Mouse (Mus musculus): ENCODE results near the gene Scn2a. TPM values are rescaled to one million over a fixed set of nuclear protein-coding genes. Genes with fewer than 3 reads are reported as not detected.
"Not testable (repeated sequence)": the region's sequence is repeated elsewhere in the genome, so short reads cannot be mapped to it uniquely, and the experiment has no call there.

Gene Scn2a
- total RNA-seq, 2 experiments from 2014 or later: 299 to 321 TPM

DNA sequence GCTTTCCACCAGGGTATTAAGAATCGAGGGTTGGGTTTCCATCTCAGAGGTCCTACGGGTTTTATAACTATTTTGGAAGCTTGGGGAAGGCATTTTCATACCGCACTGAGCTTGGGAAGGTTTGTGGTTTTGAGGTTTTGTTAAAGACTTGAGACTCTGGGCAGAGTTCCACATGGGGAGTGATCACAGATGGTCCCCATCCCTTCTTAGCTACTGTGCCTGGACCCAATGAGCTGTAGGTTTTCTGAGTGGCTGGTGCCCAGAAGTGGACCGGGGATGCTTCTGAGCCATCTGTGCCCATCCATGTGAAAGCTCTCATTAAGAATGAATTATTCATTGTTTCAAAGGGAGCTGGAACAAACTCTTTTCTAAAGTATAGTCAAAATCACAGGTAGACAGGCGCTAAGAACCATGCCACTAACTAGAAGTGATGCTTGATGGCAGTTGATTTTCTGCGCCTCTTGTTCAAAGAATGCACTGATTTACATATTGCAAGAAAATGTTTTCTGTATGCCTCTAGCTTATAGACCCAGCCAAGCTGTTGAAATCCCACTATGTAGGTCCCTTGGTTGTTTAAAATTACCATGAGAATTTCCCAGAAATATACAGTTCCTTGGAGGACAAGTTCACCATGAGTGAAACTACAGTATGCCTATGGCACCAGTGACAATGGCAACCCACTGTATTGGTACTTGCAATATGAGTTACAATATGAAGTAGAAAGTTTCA lies 70.0 kb downstream of the Scn2a start:
- peak; percentile 70 to 80 for DNase-seq (ENCODE audit: low spot score in 2 of 2)
- intact Hi-C loops (cut with DNase I): no loop called here

DNA sequence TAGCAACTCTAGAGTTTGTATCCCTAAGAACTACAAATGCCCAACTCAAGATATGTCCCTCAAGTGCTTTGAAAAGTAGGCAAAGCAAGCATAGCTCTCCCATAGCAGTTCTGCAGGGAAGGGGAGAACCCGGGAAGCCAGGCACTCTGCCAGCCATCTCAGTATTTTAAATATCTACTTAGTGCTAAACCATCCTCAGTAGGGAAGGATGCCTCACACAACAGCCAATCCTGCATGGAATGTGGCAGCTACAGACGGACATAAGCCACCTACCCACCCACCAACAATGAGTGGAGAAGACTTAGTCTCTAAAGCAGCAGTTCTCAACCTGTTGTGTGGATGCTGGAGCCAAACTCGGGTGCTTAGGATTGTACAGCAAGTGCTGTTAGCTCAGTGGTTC lies 73.9 kb downstream of the Scn2a start:
- intact Hi-C loops (cut with DNase I): no loop called here
- DNase-seq (ENCODE audit: low spot score in 2 of 2): no peak

DNA sequence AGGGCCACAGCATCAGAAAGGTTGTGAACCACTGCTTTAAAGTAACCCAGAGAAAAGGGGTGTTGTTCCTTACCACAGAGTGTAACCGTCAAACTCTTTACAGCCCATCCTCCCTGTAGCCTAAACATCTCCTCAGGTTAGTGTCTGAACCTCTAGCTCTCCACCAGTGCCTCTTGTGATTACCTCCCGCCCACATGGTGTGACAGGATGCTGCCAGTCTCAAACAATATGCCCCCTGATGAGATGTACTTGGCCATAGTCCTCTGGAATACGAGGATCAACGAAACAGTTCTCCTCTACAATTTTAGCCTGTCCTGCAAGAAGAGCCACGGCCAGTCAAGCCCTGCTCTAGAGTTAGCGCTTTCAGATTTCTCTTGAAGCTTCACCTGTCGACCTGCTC lies 74.5 kb downstream of the Scn2a start:
- no peak for DNase-seq (ENCODE audit: low spot score in 2 of 2)
- intact Hi-C loops (cut with DNase I): no loop called here

DNA sequence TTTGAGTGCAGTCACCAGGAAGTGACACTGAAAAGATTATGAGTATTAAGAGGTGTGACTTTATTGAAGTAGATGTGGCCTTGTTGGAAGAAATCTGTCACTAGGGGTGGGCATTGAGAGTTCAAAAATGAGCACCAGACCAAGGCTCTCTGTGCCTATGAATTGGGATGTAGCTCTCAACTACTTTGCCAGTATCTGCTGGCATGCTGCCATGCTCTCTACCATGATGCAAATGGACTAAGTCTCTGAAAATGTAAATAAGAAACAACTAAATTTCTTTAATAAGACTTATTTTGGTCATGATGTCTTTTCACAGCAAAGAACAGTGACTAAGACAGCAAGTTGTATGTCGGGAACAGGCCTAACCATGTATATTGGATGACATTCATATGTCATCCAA lies 79.7 kb downstream of the Scn2a start:
- intact Hi-C loops (cut with DNase I): loop anchor here (5.0 kb wide), 1 partner anchor 78 kb away; the partner anchor contains the start of gene Scn2a
- no peak for DNase-seq (ENCODE audit: low spot score in 2 of 2)

DNA sequence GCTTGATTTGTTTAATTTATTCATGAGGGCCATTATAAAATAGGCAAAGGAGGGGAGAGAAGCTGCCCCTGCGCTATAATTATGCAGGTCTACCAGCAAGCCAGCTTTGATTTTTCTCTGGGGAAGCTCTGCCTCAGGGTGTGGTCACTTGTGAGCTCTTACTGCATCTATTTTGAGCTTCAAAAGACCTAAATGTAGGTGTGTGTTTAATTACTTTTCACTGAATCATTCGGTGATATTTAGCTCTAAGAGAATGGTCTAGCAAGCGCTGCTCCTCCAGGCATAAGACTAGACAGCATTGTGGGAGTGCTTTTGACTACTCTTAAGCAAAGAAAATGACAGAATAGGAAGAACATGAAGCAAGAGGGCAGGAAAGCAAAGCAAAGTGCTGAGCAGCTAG lies 80.6 kb downstream of the Scn2a start:
- no peak for DNase-seq (ENCODE audit: low spot score in 2 of 2)
- intact Hi-C loops (cut with DNase I): loop anchor here (5.0 kb wide), 1 partner anchor 79 kb away; the partner anchor contains the start of gene Scn2a

DNA sequence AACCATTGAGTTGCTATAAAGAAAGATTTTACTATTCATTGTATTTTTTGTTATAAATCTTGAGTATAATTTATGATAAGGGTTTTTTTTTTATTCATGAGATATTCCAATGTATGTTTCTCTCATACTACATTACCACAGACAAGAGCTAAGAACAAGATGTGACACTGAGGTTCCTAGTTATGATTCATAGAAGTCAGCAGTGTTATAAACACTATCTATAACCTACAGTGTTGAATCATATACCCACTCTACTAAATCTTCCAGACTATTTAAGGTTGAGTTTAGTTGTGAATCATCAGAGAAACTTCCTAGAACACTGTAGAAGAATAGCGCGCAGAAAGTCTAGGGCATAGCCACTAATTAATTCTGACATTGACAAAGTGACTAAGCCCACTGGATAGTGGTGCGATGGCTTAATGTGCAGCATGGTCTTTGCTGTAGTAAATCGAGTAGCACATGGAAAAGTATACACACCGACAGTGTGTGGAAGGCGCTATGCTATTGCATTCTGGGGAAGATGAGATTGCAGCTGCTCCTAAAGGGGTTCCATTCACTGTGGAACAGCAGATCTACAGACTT lies 101.7 kb downstream of the Scn2a start:
- no peak for DNase-seq (ENCODE audit: low spot score in 2 of 2)
- intact Hi-C loops (cut with DNase I): no loop called here

DNA sequence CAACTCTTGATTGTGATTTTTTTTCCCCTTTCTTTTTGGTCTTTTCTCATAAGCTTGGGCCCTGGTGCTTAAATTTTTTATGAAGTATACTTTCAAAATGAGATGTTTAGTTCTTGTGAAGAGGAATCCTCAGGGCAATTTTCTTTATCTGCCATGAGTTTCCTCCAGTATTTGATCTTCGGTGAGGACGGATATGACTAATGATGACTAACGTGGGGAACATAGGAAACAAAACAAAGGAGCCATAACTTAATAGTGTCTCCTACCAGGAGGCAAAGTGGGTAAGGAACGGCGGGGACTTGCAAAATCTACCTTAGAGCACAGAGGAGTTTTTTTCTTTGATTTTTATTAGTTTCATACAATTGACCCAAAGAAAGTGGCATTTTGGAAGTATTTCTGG lies 124.8 kb downstream of the Scn2a start:
- intact Hi-C loops (cut with DNase I): no loop called here
- DNase-seq (ENCODE audit: low spot score in 2 of 2): no peak

DNA sequence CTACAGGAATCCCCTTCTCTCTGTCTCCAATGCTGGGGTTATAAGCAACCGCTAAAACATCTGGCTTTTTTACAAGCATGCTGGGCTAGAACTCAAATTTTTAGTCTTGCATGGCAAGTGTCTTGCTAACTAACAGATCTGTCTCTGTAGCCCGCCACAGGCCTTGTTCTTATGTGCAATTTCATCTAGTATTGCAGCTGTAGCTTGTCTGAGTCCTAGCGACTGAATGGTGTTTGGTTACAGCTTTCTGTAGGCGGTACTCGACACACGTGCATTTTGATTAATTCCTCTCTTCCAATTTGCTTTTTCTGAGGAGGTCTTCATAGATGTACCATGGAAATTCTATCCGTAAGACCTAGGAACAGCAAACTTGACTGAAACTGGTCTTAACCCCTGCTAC lies 161.9 kb downstream of the Scn2a start:
- intact Hi-C loops (cut with DNase I): loop anchor here (10.0 kb wide), 1 partner anchor 388 kb away; no protein-coding TSS in a partner anchor

DNA sequence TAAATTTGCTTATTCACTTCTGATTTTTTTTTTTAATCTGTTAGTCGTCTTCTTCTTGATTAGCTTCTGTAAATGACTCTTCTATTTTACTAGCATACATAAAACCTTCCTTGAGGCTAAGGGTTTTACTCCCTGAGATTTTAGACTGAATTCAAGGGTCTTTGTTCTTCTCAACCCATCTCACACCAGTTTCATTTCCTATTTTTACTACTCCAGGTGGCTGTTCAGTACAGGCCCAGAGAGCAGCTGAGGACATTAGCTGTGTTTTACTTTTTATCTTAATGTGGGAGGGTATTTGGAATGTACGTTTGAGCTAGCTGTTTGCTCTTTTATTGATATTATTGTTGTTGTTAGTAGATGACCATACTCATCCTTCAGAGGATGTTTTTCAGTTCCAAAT lies 162.8 kb downstream of the Scn2a start:
- intact Hi-C loops (cut with DNase I): loop anchor here (10.0 kb wide), 1 partner anchor 389 kb away; no protein-coding TSS in a partner anchor
- no peak for DNase-seq (ENCODE audit: low spot score in 2 of 2)

More for the DNA sequence above, 161.9 kb downstream of the Scn2a start:
- DNase-seq (ENCODE audit: low spot score in 2 of 2): no peak

DNA sequence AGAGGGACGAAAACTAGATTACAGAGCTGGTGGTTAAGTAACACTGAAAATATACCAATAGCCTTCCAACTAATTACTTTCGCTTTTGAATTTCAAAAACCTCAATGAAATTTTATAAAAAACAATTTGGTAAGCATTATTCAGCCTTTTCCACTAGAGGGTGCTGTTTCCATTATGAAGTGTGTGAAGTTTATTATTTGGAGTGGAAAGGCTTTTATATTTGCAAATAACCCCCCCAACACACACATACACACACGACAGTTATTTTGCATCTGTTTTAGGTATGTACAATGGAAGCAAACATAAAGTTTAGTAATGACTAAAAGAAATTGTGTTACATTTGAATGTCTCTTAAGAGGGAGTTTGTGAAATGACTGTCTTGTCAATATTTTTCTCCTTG lies 171.9 kb downstream of the Scn2a start:
- intact Hi-C loops (cut with DNase I): loop anchor here (1.0 to 5.0 kb wide), 3 partner anchors 54 to 392 kb away; no protein-coding TSS in a partner anchor
- no peak for DNase-seq (ENCODE audit: low spot score in 2 of 2)

DNA sequence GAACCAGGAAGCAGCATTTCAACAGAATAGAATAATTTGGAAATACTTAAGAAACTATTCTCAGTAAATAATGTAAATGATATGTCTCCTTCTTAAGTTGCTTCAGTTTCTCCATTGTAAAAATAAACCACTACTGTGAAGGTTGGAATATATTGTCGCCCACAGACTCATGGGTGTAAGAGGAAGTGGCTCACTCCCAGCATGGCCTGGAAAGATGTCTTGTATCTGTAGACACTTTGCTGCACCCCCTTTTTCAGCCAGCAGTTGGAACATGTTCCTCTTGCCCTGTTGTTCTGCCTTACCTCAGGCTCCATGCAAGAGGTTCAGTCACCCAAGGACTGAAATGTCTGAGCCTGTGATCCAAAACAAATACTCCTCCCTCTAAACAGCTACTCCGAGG lies 173.0 kb downstream of the Scn2a start:
- peak; percentile 5 to 14 for DNase-seq (ENCODE audit: low spot score in 2 of 2)
- intact Hi-C loops (cut with DNase I): loop anchor here (2.0 to 5.0 kb wide), 2 partner anchors 249 to 391 kb away; no protein-coding TSS in a partner anchor

DNA sequence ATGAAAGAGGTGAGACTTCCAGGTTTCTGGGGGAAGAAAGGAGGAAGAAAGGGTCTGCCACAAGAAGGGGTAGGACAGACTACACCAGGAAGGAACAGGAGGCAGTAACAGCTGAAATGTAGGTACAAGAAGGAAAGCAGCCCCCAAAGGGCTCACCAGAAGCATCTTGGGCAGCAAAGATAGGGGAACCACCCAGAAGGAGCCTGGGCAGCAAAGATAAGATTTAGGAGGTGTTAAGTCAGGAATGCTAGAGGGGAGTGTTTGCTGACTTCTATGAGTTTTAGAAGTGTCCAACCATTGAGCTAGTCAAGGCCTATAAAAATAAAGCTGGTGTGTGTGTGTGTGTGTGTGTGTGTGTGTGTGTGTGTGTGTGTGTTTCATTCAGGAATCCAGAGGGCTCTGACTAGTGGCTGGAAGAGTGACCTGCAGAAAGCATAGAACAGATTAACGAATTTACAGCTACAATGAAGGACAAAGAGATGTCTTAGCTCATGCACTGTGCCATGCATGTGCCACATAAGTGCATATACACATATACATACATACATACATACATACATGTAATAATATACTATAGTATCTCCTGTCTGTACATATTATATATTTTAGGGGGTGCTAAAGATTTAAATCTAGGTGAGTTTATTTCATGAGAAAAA lies 180.6 kb downstream of the Scn2a start:
- intact Hi-C loops (cut with DNase I): no loop called here
- no peak for DNase-seq (ENCODE audit: low spot score in 2 of 2)

DNA sequence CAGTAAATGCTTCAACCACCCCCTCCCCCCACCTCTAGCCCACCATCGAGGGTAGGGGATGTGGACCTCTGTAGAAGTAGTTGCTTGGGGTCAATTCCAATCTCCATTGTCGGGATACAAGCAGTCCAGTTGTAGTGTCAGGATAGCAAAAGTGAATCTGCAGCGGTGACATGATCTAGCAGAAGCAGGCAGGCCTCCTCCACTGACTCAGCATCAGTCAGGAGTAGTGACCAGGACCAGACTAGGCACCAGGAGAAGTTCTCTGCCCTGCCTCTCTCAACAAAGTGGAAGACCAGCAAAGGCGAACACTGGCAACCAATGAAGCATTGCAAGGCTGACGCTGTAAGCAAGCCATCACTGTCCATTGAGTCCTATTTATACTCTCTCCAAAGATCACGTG lies 186.0 kb downstream of the Scn2a start:
- intact Hi-C loops (cut with DNase I): no loop called here

DNA sequence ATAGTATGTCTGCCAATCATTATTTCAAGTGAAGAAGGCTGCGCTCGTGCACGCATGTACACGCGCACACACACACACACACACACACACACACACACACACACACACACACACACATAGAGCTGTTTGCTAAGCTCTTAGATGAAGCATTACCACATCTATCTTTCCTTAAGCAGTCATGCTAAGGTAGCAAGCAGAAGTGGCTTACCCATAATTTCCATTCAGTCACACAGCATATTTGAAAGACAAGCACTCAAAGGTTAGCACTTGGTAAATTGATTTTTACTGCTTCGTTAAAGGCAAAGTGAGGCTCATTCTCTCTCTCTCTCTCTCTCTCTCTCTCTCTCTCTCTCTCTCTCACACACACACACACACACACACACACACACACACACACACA lies 190.6 kb downstream of the Scn2a start:
- intact Hi-C loops (cut with DNase I); DNase-seq (ENCODE audit: low spot score in 2 of 2): not testable (repeated sequence)

More for the DNA sequence above, 186.0 kb downstream of the Scn2a start:
- DNase-seq (ENCODE audit: low spot score in 2 of 2): no peak

Other genes starting within 250 kb of the Scn2a start
- 10 to 100 TPM; 28.4 to 41.2 TPM for gene Scn3a, start 53.1 kb upstream of the Scn2a start, total RNA-seq (2021)
- gene Csrnp3, start 225.0 kb downstream of the Scn2a start, total RNA-seq (2021): 10 to 100 TPM; 89.4 to 92.6 TPM

Measured in left cerebral cortex, postnatal 36 days (tissue).